Mouse (Mus musculus) lung, embryonic 14.5 days (tissue): ENCODE data around the gene Tnfsf15. TPM values are rescaled to one million over a fixed set of nuclear protein-coding genes. Genes with fewer than 3 reads are reported as not detected.

ENCODE experiments used
- ATAC-seq: fragments of 200-750 bp; cut with Nextera tagmentation; 2 replicates; pipeline ENCODE4 v1.8.0; 2017; ENCODE audit warnings: mild to moderate bottlenecking, moderate TSS enrichment, moderate library complexity; ENCODE audit not compliant: insufficient read depth
- DNase-seq: peaks from one replicate; pipeline ENCODE4 v3.0.0-alpha.2; 2015
- H3K27ac ChIP-seq: fragments of 300-500 bp; sonication (generic); 2 replicates; pipeline ENCODE4 v1.5.1; 2014; ENCODE audit warnings: low read depth, mild to moderate bottlenecking, moderate library complexity
- H3K27me3 ChIP-seq: fragments of 300-500 bp; sonication (generic); 2 replicates; pipeline ENCODE4 v1.6.1; 2014; ENCODE audit warnings: low read length, control low read depth; ENCODE audit not compliant: insufficient read depth
- H3K36me3 ChIP-seq: fragments of 300-500 bp; sonication (generic); 2 replicates; pipeline ENCODE4 v1.6.1; 2014; ENCODE audit warnings: control low read depth; ENCODE audit not compliant: insufficient read depth
- H3K4me1 ChIP-seq: fragments of 300-500 bp; sonication (generic); 2 replicates; pipeline ENCODE4 v1.6.1; 2014; ENCODE audit warnings: antibody characterized with exemption, control low read depth; ENCODE audit not compliant: insufficient read depth
- H3K4me2 ChIP-seq: fragments of 300-500 bp; sonication (generic); 2 replicates; pipeline ENCODE4 v1.6.1; 2014; ENCODE audit warnings: mild to moderate bottlenecking
- H3K4me3 ChIP-seq: fragments of 300-500 bp; sonication (generic); 2 replicates; pipeline ENCODE4 v1.5.1; 2014; ENCODE audit warnings: low read depth, low read length
- H3K9ac ChIP-seq: fragments of 300-500 bp; sonication (generic); 2 replicates; pipeline ENCODE4 v1.6.1; 2014
- H3K9me3 ChIP-seq: fragments of 300-500 bp; sonication (generic); 2 replicates; pipeline ENCODE4 v1.6.1; 2016; ENCODE audit warnings: low read depth, low read length, control low read depth
- CTCF ChIP-seq: IDR thresholded peaks from 2 replicates; pipeline ENCODE4 v1.5.1; 2016; ENCODE audit warnings: antibody characterized with exemption, low read depth
- WGBS: fragments of 180-500 bp; shearing (Covaris S2); extraction: QIAGEN DNeasy Blood & Tissue Kit; methylation state at CpG from one replicate; pipeline ENCODE4 v1.1.7; 2014; 5-methylcytosine and 5-hydroxymethylcytosine counted together
- polyA plus RNA-seq: library from polyadenylated mRNA; unstranded; fragments of >200 nt; fragmentation: Nextera tagmentation; extraction: Ambion mirVana; gene quantifications from 2 replicates; pipeline ENCODE4 v1.2.1, GENCODE M21; 2014

Gene Tnfsf15
- polyA plus RNA-seq, 1 experiment from 2014 or later, result 0.08 TPM

DNA sequence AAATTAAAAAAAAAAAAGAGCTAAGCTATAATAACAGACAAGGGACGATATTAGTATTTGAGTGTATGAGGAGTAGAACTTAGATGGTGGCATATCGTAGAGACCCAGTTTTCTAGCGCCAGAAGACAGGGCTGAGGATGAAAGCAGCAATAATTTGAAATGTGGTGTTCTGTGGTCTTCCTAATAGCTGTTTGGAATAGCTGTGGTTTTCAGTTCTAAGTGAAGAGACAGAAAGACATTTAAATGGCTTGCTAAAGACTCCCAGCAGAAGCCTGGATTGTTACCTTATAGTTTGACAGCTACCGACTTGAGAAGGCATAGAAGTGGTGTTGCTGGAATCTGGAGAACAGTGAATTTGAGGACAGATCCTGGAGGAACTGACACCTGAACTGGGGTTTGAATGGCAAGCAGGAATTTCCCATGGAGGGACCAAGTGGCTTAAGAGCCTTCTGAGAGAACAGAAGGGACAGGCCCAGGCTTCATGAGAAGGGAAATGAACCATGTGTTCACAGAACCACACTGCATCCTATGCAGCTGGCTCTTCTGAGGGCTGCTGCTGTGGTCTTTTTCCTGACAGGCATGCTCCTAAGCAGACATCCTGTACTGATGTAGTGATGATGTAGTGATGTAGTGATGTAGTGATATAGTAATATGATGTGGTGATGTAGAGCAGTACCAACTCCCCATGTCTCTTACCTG lies 42.8 kb downstream of the Tnfsf15 start:
- H3K9me3 ChIP-seq, result no peaks in the 10 kb centered on the region
- ATAC-seq (no peak), DNase-seq (no peak)
- H3K36me3 ChIP-seq, result no peaks in the 10 kb centered on the region
- H3K27me3 ChIP-seq, result no peaks in the 10 kb centered on the region
- WGBS, result 73% methylated on average over 4 of the region's 4 CpGs
- TF ChIP-seq CTCF, result no peak
- H3K4me2 ChIP-seq, result no peak overlapping the region
- H3K27ac ChIP-seq, result no peak overlapping the region
- H3K9ac ChIP-seq, result no peak overlapping the region
- H3K4me3 ChIP-seq, result no peak overlapping the region
- H3K4me1 ChIP-seq, result no peaks in the 10 kb centered on the region

DNA sequence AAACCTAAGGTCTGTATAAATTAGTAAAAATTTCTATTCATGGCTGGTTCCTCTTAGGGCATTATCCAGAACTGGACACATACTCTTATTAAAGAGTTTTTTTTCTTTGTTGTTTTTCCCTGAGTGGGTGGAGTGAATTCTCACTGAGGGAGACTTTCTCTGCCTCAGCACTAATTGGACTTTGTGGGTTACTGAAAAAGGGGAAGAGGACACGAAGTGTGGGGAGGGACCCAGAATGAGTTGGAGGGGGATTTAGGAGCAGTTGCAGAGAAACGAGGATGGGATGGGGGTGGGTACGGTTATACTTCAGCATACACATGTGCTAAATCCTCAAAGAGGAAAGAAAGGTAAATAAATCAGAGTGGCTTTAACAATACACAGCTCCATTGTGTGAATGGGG lies 45.2 kb downstream of the Tnfsf15 start:
- H3K9me3 ChIP-seq, result no peaks in the 10 kb centered on the region
- ATAC-seq, result no peak
- H3K4me2 ChIP-seq, result no peak overlapping the region
- H3K4me1 ChIP-seq, result no peaks in the 10 kb centered on the region
- no peak for DNase-seq
- H3K36me3 ChIP-seq, result no peaks in the 10 kb centered on the region
- H3K4me3 ChIP-seq, result no peak overlapping the region
- H3K27ac ChIP-seq, result no peak overlapping the region
- H3K9ac ChIP-seq, result no peak overlapping the region
- WGBS, result 40% methylated on average over 3 of the region's 3 CpGs
- no peak for TF ChIP-seq CTCF
- H3K27me3 ChIP-seq, result no peaks in the 10 kb centered on the region

DNA sequence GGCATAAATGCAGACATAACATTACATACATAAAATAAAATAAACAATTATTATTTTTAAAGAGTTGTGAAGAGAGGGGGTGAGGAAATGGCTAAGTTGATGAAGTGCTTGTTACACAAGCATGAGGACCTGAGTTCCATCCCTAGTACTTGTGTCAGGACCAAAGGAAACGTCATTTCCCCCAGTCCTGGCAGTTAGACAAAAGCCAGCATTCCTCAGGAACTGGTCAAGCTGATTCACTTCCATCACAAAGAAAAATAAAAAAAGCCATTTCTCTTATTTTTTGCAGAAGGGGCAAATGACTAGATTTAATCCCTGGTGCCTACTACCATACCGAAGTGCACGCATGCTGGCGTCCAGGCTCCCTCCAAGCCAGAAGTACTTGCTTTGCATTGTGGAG lies 48.0 kb downstream of the Tnfsf15 start:
- Histone ChIP-seq H3K9ac (no peak overlapping the region), H3K27me3 (no peaks in the 10 kb centered on the region), H3K27ac (no peak overlapping the region), H3K4me3 (no peak overlapping the region), H3K9me3 (no peaks in the 10 kb centered on the region), H3K4me2 (no peak overlapping the region), H3K36me3 (no peaks in the 10 kb centered on the region), H3K4me1 (no peaks in the 10 kb centered on the region)
- DNase-seq (peak; percentile 30), ATAC-seq (no peak)
- TF ChIP-seq CTCF, result no peak
- WGBS, result 70% methylated on average over 4 of the region's 4 CpGs

DNA sequence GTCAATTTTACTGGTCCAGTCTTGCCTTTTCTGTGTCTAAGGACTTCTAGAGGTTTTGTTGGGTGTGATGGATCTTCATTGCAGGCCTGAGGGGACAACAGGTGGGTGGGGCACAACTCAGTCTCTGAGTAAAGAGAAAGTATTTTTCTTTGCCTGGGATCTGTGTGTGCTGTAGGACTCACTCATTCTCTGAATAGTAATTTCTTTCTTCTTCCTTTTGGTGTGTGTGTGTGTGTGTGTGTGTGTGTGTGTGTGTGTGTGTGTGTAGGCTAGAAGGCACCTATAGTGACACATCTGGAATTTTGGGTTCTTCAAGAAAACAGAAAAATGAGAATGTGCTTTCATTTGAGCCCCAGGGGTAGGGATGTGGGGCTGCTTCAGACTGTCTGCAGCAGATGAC lies 52.6 kb downstream of the Tnfsf15 start:
- Histone ChIP-seq H3K9ac (no peak overlapping the region), H3K4me3 (no peak overlapping the region), H3K36me3 (no peaks in the 10 kb centered on the region), H3K9me3 (no peaks in the 10 kb centered on the region), H3K4me2 (no peak overlapping the region), H3K27ac (no peak overlapping the region), H3K4me1 (no peaks in the 10 kb centered on the region), H3K27me3 (no peaks in the 10 kb centered on the region)
- no peak for DNase-seq
- TF ChIP-seq CTCF, result no peak
- ATAC-seq, result no peak

DNA sequence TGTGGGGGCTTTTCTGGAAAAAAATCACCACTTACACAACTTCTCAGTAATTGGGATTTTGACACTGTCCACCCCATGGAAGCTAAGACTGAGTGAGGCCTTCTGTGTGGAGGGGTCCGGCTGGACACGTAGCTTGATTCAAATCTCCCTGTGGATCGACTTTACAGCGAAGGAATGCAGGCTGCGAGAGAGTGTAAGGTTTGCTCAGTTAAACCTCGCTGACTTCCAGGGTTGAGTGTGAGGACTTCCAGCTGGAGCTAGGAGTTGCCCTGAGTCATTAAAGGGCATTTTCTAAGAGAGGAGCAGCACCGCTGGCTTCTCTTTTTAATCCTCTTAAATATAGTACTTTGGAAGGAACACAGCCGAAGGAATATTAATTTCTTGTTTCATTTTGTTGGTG lies 57.5 kb downstream of the Tnfsf15 start:
- Histone ChIP-seq H3K9ac (no peak overlapping the region), H3K4me2 (no peak overlapping the region), H3K9me3 (no peaks in the 10 kb centered on the region), H3K27ac (no peak overlapping the region), H3K4me3 (no peak overlapping the region), H3K36me3 (no peaks in the 10 kb centered on the region), H3K27me3 (no peaks in the 10 kb centered on the region), H3K4me1 (peaks cover 3% of the 10 kb centered on the region; the same call in 1 of the 2 replicates)
- TF ChIP-seq CTCF, result no peak
- DNase-seq (peak; percentile 80), ATAC-seq (0 out of 2 replicates have a peak, but pooled peaks have one; percentile 26)
- WGBS, result 23% methylated on average over 8 of the region's 8 CpGs

DNA sequence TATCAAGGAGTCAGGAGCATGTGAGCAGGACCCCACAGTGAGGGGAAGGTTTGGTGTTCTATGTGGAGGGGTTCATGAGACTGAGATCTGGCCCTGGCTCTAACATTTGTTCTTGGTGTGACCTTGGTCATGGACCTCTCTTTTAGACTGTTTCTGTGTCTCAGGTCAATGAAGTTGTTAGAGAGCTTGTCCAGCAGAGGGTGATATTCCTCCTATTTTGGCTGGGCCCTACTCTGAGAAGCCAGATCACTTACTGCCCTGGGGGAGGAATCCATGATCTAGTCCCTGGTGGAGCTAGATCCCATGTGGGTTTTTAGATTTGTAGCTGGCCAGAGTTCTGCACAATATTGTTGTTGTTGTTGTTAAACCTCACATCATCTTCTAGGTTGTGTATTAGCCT lies 58.8 kb downstream of the Tnfsf15 start:
- peak; percentile 70 for TF ChIP-seq CTCF
- 0 out of 2 replicates have a peak, but pooled peaks have one; percentile 32 for ATAC-seq

DNA sequence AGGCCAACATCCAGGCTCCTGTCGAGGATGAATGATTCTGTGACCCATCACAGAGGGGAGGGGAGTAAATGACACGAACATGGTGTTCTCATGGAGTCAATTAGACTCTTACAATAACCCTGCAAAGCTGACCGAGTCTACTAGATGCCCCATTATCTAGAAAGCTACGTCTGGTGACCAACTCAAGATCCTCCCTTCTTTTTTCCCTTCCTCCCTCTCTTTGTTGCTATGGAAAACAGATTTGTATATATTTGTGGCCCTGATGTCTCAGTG lies 59.7 kb downstream of the Tnfsf15 start:
- Histone ChIP-seq H3K36me3 (no peaks in the 10 kb centered on the region), H3K4me2 (no peak overlapping the region), H3K27ac (no peak overlapping the region), H3K9ac (no peak overlapping the region), H3K9me3 (no peaks in the 10 kb centered on the region), H3K4me3 (no peak overlapping the region), H3K4me1 (peaks cover 3% of the 10 kb centered on the region; the same call in 1 of the 2 replicates), H3K27me3 (no peaks in the 10 kb centered on the region)
- ATAC-seq (no peak), DNase-seq (no peak)
- no peak for TF ChIP-seq CTCF
- 19% methylated on average over 4 of the region's 4 CpGs for WGBS

More for the DNA sequence above, 58.8 kb downstream of the Tnfsf15 start:
- Histone ChIP-seq H3K27ac (no peak overlapping the region), H3K4me1 (peaks cover 3% of the 10 kb centered on the region; the same call in 1 of the 2 replicates), H3K9me3 (no peaks in the 10 kb centered on the region), H3K27me3 (no peaks in the 10 kb centered on the region), H3K9ac (no peak overlapping the region), H3K36me3 (no peaks in the 10 kb centered on the region), H3K4me2 (no peak overlapping the region), H3K4me3 (no peak overlapping the region)
- peak; percentile 82 for DNase-seq
